Comparison of ENCODE assay signal across 20 mouse cellular contexts in the genomic region with DNA sequence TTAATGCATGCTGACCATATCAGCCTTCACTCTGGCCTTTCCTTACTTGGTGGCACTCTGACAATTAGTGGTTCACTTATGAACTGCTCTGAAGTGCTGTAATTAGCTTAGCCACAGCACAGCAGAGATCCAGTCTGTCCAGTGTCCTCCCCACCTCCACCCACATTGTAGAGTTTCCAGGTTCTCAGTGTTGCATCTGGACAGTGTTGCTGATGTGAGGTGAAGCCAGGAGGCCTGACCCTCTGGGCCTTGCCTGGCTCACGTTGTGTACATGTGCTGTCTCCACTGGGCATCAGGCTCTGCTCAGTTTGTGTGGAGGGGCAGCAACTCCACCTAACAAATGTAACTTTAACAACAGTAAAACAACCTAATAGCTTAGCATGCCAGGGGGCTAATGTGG.
DNase-seq lines count a peak whose midpoint lies in the region; ATAC-seq lines count a peak whose summit lies in the region.
"Had no signal": no experiment of that assay in that cellular context is flagged by ENCODE, and none has a peak within 500 bp of the region (broad histone marks: within the 10 kb centered on the region; RNA-seq: fewer than 3 reads in every experiment).

No protein-coding gene starts in this region.

- no peak overlapping the region for H3K4me3 ChIP-seq in forebrain, embryonic 13.5 days
- H3K4me3 ChIP-seq in forebrain, embryonic 11.5 days (ENCODE audit: low read depth, low read length) = no peak overlapping the region
- no peak overlapping the region for H3K4me3 ChIP-seq in limb, embryonic 10.5 days
- H3K4me3 ChIP-seq: embryonic facial prominence, embryonic 15.5 days; heart, embryonic 13.5 days; intestine, embryonic 15.5 days; kidney, embryonic 15.5 days; limb, embryonic 13.5 days; lung, embryonic 15.5 days had no signal

- 6% methylated on average over 1 of the region's 1 CpGs for WGBS in forebrain, embryonic 13.5 days
- WGBS in forebrain, embryonic 11.5 days = 17% methylated on average over 1 of the region's 1 CpGs
- 8% methylated on average over 1 of the region's 1 CpGs for WGBS in limb, embryonic 10.5 days

- H3K27ac ChIP-seq in forebrain, embryonic 13.5 days = 0 out of 2 replicates have a peak overlapping the region, but pooled peaks have one; percentile 17
- no peak overlapping the region for H3K27ac ChIP-seq in forebrain, embryonic 11.5 days (ENCODE audit: low read depth, low read length)
- peak overlapping the region; percentile 86 for H3K27ac ChIP-seq in limb, embryonic 10.5 days
- H3K27ac ChIP-seq: embryonic facial prominence, embryonic 15.5 days; heart, embryonic 13.5 days; intestine, embryonic 15.5 days; kidney, embryonic 15.5 days; limb, embryonic 13.5 days; liver, embryonic 14.5 days; lung, embryonic 15.5 days had no signal

- peak; percentile 20; the same call in 1 of the 2 replicates for ATAC-seq in forebrain, embryonic 13.5 days
- ATAC-seq in forebrain, embryonic 11.5 days (replicated peaks; ENCODE audit: low FRiP score) = no peak
- ATAC-seq: intestine, embryonic 15.5 days had no signal

- H3K4me2 ChIP-seq in forebrain, embryonic 13.5 days = no peak overlapping the region
- no peak overlapping the region for H3K4me2 ChIP-seq in forebrain, embryonic 11.5 days (ENCODE audit: low read depth, low read length, severe bottlenecking)
- H3K4me2 ChIP-seq: embryonic facial prominence, embryonic 15.5 days; heart, embryonic 13.5 days; intestine, embryonic 15.5 days; kidney, embryonic 15.5 days; limb, embryonic 13.5 days; lung, embryonic 15.5 days had no signal

- H3K27me3 ChIP-seq in forebrain, embryonic 13.5 days = no peaks in the 10 kb centered on the region; the same call in none of the 2 replicates
- H3K27me3 ChIP-seq in forebrain, embryonic 11.5 days (ENCODE audit: control insufficient read depth, insufficient read depth, low read length) = peaks cover 2% of the 10 kb centered on the region
- H3K27me3 ChIP-seq in limb, embryonic 10.5 days (ENCODE audit: low read depth, poor library complexity, severe bottlenecking) = no peaks in the 10 kb centered on the region
- H3K27me3 ChIP-seq: embryonic facial prominence, embryonic 15.5 days; heart, embryonic 13.5 days; intestine, embryonic 15.5 days; kidney, embryonic 15.5 days; lung, embryonic 15.5 days had no signal

- DNase-seq in forebrain, embryonic 11.5 days (ENCODE audit: low spot score) = no peak
- peak; percentile 8 for DNase-seq in retina, postnatal 1 day
- no peak for DNase-seq in retina, embryonic 14.5 days (ENCODE audit: low spot score)
- no peak for DNase-seq in limb, embryonic 10.5 days (ENCODE audit: low spot score)
- DNase-seq in right cerebral cortex, postnatal 14 days = no peak
- no peak for DNase-seq in spleen, postnatal 4 days (ENCODE audit: low spot score in 2 of 2)
- DNase-seq in gastrocnemius, postnatal 36 days = no peak
- DNase-seq: B cell, adult 2 months; cerebellum, adult 18-20 months; kidney, postnatal 4 days; lung, postnatal 4 days; thymus, postnatal 14 days had no signal

- H3K9me3 ChIP-seq in forebrain, embryonic 13.5 days (replicated peaks) = no peaks in the 10 kb centered on the region
- no peaks in the 10 kb centered on the region for H3K9me3 ChIP-seq in forebrain, embryonic 11.5 days (ENCODE audit: control insufficient read depth, low read length)
- H3K9me3 ChIP-seq in limb, embryonic 10.5 days (replicated peaks) = no peaks in the 10 kb centered on the region
- H3K9me3 ChIP-seq: embryonic facial prominence, embryonic 15.5 days; heart, embryonic 13.5 days; intestine, embryonic 15.5 days; kidney, embryonic 15.5 days; limb, embryonic 13.5 days; lung, embryonic 15.5 days had no signal

- intact Hi-C loops in gastrocnemius, postnatal 36 days (cut with DNase I) = no loop called here

- peaks cover 24% of the 10 kb centered on the region for H3K4me1 ChIP-seq in forebrain, embryonic 13.5 days
- peaks cover 9% of the 10 kb centered on the region for H3K4me1 ChIP-seq in forebrain, embryonic 11.5 days (replicated peaks; ENCODE audit: control insufficient read depth, insufficient read depth, low read length)
- H3K4me1 ChIP-seq in limb, embryonic 10.5 days = peaks cover 30% of the 10 kb centered on the region
- H3K4me1 ChIP-seq: embryonic facial prominence, embryonic 15.5 days; heart, embryonic 13.5 days; intestine, embryonic 15.5 days; lung, embryonic 15.5 days had no signal

- H3K36me3 ChIP-seq in forebrain, embryonic 13.5 days (ENCODE audit: poor library complexity, severe bottlenecking) = no peaks in the 10 kb centered on the region
- H3K36me3 ChIP-seq in forebrain, embryonic 11.5 days (ENCODE audit: control insufficient read depth, insufficient read depth, low read length) = no peaks in the 10 kb centered on the region
- no peaks in the 10 kb centered on the region for H3K36me3 ChIP-seq in limb, embryonic 10.5 days
- H3K36me3 ChIP-seq: embryonic facial prominence, embryonic 15.5 days; heart, embryonic 13.5 days; intestine, embryonic 15.5 days; kidney, embryonic 15.5 days; limb, embryonic 13.5 days; lung, embryonic 15.5 days had no signal

- no peak overlapping the region for H3K9ac ChIP-seq in forebrain, embryonic 13.5 days
- no peak overlapping the region for H3K9ac ChIP-seq in forebrain, embryonic 11.5 days (ENCODE audit: low read length)
- H3K9ac ChIP-seq: embryonic facial prominence, embryonic 15.5 days; heart, embryonic 13.5 days; intestine, embryonic 15.5 days; kidney, embryonic 15.5 days; limb, embryonic 13.5 days; liver, embryonic 14.5 days; lung, embryonic 15.5 days had no signal
